Mouse (Mus musculus) thymus, postnatal 25 days (tissue): Measurements from ENCODE around the gene Abcb9.

Source experiments
- DNase-seq: peaks from one replicate; pipeline ENCODE4 v3.0.0; 2022

The Abcb9 gene

DNA sequence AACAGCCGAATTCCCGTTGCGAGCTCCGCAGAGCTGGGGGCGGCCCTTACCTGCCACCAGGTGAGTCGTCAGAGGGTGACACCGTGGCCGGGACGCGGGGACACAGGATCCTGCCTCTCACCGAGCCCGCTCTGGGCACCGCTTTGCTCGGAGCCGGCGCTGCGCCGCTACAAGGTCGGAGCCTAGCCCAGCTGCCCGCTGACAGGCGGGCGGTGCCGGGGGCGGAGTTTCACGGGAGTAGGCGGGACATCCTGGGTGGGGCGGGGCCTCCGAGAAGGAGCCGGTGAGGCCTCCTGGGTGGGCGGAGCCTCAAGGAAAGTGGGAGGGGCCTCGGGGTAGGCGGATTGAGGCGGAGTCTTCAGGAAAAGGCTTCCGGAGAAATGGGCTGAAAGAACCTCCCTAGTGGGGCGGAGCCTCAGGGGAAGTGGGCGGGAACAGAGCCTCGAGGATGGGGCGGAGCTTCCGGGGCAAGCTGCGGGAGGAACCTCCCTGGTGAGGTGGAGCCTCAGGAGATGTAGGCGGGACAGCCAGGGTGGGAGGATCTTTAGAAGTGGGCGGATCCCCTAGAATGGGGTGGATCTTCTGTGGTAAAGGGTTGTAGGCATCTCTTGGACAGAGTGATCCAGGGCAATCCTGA is at the start of gene Abcb9:
Gene Abcb9 (minus strand): TSS at position 203 of the 637 bp plus-strand sequence.
- peak; percentile 94 for DNase-seq

DNA sequence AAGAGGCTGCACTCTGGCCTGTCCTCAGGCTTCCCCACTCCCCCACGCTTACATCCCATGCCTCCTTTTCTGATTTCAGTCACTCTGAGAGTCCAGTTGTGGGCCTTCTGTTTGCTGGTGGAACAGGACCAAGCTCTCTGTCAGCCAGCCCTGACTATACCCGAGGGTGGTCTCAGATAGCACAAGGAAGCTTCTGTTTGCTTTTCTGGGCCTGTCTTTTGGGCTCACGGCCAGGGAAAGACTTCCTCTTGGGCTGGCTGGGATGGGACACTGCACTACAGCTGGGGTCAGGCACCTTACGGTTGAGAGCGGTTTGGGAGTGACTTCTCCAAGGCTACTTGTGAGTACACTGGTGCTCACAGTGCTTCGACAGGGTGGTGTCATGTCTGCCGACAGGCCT is 42.5 kb upstream of the Abcb9 start:
- no peak for DNase-seq

DNA sequence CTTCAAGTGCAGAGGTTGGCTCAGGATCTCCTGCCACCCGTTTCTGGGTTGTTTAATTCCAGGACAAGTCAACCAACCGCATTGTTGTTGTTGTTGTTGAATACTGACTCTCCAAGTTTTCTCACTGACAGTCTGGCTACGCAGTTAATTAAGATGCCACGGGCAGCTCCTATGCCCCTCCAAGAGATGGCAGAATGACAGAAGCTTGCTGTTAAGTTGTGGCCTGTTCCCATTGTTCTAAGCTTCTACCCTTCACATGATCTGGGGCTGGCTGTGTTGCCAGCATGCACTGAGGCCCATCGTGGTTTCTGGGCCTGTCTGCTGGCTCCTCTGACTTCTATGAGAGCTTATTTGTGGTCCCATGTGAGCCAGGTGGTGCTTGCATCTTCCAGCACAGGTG is 38.7 kb upstream of the Abcb9 start:
- DNase-seq, result no peak

DNA sequence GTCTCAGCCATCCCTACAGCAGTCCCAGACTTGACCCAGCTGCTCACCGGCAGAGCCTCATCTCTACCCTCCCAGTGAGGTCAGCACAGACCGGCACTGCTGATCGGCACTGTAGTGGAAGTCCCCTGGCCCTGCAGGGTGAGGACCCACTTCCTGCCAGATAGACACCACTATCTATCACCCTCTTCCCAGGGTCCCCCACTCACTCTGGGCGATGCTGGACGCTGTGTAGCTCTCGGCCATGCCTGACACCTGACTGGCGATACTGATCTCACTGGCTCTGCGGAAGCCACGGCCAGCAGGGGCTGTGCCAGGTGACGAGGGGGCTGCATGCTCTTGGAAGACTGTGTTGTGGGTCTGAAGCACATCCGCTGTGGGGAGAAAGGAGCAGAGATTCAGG is 29.5 kb upstream of the Abcb9 start:
- DNase-seq, result no peak

DNA sequence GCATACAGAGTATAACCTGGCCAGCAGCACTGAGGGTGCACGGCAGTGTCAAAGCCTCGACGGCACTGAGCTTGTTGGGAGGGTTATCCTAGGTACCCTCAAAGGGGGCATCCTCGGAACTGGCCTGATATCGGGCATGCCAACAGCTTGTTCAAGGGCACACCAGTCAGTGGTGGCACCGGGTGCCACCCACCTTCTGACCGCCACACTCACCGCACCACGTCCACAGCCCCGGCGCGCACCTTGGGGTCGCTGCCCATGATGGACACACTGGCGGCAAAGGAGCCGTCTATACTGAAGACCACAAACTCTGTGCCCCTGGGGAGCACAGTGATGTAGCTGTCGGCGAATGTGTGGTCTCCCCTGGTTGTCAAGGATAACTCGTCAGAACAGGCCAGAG is 26.8 kb upstream of the Abcb9 start:
- no peak for DNase-seq

DNA sequence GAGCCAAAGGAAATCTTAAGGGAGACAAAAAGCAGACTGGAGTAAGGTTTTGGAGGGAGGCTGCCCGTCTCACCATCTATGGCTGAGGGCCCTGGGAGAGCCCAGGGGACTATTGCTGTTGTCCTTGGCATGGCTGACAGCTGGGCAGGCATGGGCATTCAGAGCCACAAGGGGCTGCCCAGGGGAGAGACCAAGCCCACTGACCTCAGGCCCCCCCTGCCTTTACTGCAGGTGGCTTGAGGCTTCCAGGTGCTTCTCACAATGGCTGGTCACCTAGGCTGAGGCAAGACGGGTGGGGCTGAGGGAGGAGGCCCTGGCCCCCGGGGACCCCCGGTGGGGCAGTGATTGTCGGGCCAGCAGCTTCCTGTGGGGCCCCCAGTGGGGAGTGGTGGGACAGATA is 23.6 kb upstream of the Abcb9 start:
- DNase-seq, result no peak

DNA sequence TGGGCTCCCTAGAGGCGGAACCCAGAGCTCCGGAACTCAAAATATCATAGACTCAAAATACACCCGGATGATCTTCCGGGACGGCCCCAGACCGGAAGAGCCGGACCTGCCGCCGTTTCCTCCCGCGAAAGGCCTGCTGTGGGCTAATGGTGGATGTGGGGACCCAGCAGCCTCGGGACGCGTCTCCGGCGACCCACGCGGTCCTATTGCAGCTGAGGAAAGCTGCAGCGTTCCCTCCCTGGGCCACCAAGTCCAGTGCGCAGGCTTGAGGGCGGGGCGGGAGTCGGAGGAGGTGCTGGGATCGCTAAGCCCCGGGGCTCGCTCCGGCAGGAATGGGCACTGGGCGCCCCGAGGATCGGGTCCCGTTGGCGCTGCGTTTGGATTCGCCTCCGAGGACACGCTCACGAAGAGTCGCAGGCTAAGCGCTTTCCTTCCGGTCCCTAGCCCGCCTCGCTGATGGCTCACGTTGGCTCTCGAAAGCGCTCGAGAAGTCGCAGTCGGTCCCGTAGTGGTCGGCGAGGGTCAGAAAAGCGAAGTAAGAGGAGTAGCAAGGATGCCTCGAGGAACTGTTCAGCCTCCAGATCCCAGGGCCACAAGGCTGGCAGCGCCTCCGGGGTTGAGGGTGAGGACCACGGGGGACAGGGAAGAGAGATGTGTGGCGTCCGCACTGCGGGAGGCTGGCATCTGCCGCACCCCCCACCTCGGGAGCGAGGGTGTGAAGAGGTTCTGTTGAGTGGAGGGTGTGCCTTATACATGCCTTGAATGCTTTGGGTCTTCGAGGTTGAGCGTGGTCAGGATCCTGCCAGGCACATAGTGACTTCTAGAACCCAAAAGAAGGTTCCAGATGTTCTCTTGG is 20.6 kb upstream of the Abcb9 start, which contains the start of gene Arl6ip4:
Gene Arl6ip4 (plus strand): TSS at position 100 of the 856 bp plus-strand sequence.
- DNase-seq, result peak; percentile 81

DNA sequence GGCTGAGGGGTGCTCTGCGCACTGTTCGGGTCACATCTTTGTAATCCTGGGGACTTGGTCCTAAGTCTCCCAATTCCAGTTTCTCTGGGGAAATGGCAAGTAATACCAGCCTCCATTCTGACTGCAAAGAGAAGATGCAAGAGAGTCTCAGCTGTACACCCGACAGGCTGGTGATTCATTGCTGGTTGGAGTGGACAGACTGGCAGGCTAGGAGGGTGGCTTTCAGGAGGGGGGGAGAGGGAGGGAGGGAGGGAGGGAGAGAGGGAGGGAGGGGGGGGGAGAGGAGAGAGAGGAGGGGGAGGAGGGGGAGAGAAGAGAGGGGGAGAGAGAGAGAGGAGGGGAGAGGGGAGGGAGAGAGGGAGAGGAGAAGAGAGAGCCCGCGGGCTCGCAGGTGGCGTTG is 19.9 kb upstream of the Abcb9 start:
- no peak for DNase-seq

DNA sequence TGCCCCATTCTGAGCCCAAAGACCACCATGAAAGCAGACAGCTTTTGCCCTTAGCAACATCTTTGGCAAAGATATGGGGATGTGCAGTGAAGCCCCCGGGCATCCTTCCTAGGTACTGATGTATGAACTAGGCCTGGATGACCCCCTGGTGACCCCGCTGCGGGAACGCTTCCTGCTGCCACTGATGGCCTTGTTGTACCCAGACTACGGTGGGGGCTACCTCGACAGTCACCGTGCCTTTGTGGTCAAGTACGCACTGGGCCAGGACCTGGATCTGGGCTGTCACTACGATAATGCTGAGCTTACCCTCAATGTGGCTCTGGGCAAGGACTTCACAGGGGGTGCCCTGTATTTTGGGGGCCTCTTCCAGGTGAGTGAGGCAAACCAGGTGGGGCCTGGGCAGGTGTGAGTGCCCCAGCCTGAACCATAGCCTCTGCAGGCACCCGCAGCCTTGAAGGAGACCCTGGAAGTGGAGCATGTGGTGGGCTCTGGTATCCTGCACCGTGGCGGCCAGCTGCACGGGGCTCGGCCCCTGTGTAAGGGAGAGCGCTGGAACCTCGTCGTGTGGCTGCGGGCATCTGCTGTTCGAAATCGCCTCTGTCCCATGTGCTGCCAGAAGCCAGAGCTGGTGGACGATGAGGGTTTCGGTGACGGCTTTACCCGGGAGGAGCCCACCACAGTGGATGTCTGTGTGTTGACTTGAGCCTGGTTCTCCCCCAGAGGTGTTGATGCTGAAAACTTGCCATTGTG is 18.9 kb upstream of the Abcb9 start:
- no peak for DNase-seq

DNA sequence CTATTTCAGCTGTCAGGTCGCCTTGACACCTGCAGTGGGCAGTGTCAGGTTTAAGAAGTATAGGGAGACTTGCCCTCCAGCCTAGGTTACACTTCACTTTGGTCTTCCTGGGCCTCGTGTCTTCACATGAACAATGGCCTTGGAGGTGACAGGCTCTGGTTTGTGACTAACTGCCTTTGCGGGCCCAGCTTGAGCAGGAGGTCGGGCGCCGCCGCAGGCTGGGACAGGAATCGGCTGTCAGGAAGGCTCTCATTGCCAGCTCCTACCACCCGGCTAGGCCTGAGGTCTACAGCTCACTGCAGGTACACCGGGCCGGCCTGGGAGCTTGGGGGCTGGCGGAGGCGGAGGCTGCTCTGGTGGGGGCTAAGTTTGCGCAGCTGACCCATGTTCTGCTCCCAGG is 17.4 kb upstream of the Abcb9 start:
- peak; percentile 75 for DNase-seq

DNA sequence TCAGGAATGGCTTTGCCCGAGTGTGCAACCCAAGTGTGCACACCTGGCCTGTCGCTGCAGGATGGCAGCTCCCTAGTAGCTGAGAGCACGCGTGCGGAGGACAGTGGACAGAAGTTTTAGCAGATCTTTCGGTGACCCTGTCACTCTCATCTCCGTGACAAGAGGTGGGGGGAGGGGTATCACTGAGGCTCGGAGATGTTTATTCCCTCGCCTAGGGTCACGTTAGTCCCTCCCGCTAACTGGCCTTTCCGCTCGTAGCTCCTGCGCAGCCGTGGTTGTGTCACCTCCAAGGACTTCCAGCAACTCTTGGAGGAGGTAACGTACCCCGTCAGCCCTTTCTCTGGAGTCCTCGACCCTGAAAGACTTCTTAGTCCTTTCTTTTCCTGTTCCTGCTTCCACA is 16.9 kb upstream of the Abcb9 start:
- DNase-seq, result no peak

DNA sequence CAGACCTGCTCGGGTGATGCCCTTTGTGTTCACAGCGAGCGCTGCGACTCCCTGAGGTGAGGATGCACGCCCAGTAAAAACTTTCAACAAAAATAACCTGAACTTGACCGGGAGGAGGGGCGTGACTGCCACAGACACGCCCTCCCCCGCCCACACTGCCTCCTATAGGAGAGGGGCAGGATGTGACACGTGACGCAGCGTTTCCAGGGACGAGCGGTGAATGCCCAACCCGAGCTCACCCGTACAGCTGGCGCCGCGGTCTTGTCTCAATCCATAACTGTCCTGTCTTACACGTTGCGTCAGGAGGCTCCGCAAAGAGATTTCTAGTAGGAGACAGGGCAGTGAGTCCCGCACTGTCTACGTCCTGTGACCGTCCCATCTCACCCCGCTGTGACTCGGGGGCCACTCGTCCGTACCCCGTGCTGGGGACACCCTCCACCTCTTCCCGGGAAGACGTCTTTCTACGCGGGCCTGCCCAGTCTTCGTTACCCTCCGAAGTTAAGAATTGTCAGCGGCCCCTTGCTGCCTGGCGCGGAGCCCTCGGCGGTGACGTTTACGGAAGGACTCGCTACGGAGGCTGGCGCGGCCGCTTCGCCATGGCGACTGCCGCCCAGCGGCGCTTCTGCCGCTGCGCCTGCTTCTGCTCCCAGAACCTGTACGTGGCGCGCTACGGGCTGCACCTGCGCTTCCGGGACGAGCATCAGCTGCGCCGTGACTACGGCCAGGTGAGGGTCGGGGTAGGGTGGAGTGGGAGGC is 16.3 kb upstream of the Abcb9 start, which contains the start of gene Ogfod2:
Gene Ogfod2 (plus strand): TSS at position 556 of the 756 bp plus-strand sequence.
- peak; percentile 95 for DNase-seq

DNA sequence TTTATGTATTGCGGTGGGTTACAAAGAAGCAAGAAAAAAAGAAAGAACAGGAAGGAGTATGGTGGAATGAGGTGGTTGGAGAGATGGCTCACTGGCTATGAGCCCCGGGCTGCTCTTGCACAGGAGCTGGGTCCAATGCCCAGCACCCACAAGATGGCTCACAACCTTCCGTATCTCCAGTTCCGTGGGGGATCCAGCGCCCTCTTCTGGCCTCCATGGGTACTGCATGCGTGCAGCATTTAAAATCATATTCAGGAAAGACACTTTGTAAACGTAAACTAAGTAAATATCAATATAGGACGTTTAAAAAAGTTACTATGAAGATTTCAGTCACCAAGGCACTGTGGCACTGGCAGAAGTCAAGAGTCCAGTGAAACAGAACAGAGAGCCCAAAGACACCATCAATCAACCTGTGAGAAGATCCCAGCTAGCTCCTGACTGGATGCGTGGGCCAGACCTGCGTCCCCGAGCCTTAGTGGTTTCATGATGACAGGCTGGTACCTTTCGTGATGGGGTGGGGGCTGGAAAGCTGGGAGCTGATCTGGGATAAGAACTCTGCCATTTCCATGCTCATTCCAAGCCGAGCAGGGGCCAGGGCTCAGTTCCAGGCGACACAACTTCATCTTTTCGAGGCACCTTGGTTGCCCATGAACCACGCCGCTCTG is 15.6 kb upstream of the Abcb9 start:
- peak; percentile 65 for DNase-seq

DNA sequence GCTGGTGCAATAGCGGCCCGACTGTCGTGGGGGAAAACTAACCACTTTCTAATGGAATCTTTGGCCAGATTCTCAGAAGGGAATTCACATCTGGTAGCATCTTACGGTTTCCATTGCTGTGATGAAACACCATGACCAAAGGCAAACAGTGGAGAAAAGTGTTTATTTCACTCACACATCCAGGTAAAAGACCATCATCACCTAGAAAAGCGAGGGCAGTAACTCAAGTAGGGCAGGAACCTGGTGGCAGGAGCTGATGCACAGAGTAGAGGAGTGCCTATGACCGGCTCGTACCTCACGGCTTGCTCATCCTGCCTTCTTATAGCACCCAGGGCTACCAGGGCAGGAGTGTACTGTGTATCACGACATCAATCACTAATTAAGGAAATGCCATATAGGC is 8.0 kb upstream of the Abcb9 start:
- no peak for DNase-seq

DNA sequence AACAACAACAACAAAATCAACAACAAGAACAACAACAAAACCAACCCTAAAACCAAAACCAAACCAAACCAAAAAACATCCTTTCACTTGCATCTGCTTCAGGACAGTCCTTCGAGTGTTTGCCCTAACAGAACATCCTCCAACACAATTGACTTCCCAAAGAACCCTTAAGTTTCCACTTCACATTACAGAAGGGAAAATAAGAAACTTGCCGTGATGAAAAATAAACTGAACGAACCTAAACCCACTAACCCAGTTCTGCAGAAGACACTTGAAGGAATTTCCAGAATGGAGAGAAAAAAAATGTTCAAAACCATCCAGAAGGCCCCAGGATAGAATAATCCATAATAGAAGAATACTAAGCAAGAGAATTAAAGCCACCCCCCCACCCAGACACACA is 7.4 kb upstream of the Abcb9 start:
- no peak for DNase-seq

DNA sequence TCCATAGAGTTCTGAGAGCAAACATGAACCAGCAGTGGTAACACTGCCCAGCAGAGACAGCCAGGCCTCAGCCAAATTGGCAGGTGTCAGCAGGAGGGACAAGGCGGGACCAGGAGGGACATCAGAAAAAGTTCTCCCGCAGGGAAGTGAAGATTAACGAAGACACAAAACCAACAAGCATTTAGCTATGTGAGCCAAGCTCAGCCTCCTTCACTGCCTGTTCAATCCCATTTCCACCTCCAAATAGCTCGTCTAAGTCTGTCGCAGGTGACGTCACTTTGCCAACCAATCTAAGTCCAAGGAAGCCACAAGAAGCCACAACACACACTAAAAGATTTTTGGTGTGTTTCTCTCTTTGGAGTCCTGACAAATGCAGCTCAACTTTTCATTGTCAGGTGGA is 6.7 kb upstream of the Abcb9 start:
- no peak for DNase-seq

DNA sequence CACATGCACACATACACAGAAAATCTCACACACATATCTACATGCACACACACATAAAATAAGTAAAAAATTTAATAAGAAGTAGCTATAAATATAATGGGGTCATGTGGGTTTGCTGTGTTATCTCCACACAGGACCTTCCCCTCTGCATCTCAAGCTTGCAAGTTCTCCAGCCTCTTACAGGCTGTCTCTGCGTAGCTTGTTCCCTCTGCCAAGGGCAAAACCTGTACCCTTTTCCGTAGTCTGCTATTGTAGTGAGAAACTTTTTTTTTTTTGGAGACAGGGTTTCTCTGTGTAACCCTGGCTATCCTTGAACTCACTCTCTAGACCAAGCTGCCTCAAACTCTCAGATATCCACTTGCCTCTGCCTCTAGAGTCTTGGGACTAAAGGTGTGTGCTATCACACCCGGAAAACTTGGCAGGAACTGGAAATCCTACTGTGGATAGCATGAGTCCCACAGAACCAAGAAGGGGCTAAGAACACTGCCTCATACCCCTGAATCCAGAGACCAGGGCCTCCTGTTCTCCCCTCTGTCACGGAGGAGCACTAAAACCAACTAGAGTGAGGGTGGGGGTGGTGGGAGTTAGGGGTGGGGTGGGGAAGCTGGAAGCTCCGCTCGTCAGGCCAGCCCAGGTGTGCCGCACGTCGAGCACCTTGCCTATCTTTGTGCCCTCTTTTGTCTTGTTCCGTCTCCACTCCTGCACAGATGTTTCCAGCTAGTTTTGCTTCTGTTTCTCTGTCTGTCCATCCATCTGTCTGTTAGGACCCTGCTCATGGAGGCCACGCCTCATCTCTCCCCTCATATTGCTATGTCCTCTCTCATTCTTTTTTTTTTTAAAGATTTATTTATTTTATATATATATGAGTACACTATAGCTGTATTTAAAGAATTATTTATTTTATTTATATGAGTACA is 4.8 kb upstream of the Abcb9 start:
- no peak for DNase-seq

DNA sequence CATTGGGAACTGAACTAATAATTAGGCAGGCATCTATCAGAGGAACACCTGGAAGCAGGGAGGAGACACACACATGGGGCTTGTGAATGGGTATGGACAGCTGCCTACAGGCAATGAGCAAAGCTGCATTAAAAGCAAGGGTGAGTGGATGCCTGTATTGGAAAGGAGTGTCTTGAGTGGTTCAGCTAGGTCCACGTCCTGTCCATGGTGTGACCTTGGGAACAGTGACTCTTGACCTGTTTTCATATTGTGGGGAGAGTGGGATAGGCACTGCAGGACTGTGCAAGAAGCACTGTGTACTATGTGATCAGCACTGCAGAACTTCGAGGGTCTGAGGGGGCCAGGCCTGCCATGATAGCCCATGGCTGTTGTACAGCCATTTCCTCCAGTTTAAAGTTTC is 3.3 kb upstream of the Abcb9 start:
- no peak for DNase-seq

DNA sequence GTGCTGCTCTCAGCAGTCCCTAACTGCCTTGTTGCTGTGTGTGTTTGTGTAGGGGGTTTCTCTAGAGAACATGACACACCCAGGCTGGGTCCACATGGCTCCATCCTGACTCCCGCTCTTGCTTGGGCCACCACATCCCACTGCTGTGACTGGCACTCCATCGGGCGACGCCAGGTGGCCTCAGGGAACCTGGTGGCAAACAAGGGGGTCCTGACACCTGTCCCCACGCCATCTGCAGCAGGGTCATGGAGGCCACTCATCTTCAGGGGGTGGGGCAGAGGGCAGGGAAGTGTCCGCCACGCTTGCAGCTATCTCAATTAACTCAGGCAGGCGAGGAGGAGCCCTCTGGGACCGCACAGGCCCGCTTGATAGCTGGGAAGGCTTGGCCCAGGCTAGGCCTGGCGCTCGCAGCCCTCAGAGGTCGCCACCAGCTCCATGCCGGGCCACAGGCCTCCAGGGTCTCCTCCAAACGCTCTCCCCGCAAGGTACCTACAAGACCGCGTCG is 469 bp downstream of the Abcb9 start:
- DNase-seq, result no peak

DNA sequence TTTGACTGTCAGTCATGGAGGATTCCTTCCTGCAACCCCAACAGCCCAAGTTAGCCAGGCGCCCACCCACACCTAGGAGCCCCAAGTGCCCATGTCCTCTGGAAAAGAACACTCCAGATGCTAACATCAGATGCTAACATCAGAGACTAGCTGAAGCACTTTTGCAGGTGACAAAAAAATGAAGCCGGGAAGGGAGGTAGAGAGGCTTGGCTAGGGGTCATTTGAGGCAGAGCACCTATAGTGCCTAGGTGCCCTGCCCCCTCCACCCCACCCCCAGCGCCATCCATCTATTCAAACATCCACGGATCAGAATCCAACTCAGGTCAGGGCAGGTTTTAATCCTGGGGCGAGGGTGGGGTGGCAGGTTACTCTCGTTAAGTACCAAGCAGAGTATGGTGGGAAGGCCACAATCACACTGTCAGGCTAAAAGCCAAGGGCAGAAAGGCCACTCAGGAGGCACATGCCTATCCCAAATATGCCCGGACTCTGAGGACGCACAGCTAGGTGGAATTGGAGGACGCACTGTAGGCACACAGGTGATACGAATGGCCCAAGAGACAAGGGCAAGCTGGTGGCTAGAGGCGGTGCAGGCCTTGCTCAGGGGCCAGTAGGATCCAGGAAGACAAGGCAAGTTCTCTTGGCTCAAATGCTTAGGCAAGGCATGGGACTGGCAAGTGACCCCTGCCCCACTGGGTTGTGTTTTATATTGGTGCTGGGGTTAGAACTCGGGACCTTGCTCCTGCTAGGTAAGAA is 1.6 kb downstream of the Abcb9 start:
- no peak for DNase-seq
